Mouse (Mus musculus): Measurements from ENCODE around the gene Tshz2.

DNA sequence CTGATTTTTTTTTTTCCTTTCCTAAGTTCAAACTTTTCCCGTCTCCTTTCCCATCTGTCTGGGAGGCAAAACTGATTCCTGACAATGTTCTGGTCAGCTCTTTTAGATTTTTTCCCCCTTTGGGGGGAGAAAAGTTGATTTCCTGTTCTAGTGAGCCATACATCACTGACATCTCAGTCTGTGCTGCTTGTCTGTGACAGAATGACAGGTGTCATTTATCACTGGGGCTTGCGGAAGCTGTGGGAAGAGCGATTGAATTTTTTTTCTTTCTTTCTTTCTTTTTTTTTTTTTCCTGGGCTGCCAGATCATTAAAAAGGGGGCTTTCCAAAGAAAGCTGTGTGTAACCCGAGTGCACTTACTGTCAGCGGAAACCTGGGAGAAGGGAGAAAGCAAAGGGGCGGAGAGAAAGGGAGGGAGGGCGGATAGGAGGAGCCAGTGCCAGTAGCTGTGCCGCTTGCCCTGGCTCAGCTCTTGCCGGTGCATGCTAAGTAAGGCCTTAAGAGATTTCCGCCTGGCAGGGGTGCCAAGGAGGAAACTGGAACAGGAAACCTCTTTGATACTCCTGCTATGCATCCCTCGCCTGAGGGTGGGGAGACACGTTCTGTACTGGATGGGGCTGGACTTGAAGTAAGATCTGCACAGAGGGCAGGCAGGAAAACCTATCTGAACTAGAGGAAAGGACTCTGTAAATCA, 157.8 kb downstream of the Tshz2 start:
- TF ChIP-seq CTCF (IDR thresholded peaks at IDR 0.05; ENCODE audit: extremely low read depth, insufficient read depth, insufficient read length, insufficient replicate concordance) = no peak
- TF ChIP-seq POLR2A (IDR thresholded peaks at IDR 0.05; ENCODE audit: low read depth, low read length) = no peak

Measured in spleen, adult 2 months (tissue).